Mouse (Mus musculus) spleen, adult 12 weeks (tissue): ENCODE measurements around the gene Tpst2.

Experiments
- DNase-seq: peaks from one replicate; pipeline ENCODE4 v3.0.0; 2022; ENCODE audit warnings: low spot score

The Tpst2 gene

DNA sequence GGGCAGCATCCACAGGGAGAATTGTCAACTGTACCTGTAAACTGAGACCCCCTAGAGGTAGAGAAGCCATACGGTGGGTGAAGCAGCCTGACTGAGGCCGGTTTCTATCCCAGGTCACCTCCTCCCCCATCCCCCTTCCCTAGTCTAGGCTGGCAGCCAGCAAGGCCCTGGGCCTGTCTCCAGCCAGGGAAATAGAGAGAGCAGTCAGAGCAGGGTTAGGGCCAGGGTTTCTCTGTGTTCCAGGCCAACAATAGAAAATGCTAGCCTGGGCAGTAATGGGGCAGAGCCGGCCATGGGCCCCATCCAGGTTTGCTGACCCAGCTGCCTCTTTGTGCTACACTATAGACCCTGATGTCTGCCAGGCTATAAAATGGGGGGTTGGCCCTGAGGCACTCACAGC, 21.1 kb upstream of the Tpst2 start, which contains the start of gene Crybb1:
TSS of gene Crybb1 (plus strand) at position 390 of the 400 bp plus-strand sequence.
- DNase-seq: no peak

DNA sequence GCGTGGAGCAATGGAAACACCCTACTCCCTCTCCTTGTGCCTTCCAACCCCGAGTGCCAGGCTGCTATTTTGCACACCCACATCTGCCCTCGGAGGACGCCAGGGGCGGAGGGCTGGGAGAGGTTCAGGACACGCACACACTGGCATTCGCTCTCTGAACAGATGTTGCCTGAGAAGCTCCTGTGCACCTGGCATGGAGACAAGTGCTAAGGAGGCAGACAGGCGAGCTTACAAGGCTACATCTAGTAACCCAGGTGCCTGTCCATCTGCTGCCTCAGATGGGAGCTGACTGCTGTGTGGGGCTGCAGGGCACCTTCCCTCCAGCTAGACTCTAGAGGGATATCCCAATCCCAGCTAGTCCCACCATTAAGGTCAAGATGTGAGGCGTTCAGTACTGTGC, 20.0 kb upstream of the Tpst2 start:
- DNase-seq: no peak

DNA sequence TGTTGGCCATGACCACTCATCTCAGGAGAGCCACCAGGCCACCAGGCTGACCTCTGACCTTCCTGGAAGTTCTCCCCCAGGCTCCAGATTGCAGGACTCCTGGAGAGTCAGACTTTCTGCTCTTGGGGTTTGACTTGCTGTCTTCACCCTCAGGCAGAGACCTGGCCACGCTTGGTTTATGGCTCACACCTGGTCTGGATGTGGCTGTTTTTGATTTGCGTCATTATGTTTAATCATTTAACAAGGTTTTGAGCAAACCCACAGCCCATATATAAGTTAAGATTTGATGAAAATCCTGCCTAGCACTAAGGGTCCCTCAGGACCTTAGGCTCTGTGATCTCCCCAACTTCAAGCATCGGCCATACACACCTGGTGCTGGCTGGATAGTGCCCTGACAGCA, 18.6 kb upstream of the Tpst2 start:
- DNase-seq: no peak

DNA sequence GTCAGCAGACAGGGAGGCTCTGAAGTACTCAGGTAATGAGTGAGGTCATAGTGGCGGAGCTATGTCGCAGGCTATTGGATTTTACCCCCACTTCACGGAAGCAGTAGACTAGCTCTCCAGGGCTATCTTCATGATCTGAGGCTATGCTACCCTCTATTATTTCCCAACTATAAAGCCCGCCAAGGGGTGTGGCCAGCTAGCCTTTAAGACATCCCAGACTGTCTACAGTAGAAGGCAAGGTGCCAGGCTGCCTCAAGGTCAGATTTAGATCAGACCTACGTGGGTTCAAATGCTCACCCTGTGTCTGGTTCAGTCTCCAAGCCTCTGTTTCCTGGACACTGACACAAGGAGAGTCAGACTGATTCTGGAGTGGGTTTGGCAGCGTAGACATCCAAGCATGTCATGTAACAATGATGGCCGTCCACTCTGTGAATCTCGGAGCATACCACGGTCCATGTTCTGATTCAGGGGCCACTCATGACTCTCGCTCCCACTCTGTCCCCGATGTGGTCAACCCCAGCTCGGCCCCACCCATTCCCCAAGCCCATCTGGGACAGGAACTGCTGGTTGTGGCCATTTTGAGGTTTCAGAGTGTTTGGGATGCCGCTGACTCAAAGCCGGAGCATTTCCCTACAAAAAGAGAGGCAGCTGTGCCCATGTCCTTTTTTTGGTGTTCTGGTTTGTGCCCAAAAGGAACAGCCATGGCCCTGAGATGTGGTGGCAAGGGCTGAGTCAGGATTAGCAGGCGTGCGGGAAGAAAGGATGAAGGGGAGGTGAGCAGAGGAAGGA, 16.4 kb upstream of the Tpst2 start:
- no peak for DNase-seq

DNA sequence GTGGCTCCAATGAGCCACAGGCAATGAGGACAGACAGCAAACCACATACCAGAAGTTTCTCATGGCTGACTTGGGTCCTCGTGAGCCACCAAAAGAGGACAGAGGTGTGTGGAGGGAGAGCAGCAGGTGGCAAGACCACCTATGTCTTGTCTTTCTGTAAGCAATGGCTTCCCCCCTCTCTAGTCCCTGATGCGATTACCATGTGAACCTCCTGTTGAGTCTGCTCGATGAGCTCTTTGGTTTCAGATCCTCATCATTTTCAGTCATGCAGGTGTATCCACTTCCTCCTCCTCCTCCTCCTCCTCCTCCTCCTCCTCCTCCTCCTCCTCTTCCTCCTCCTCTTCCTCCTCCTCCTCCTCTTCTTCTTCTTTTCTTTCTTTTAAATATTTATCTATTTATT, 15.7 kb upstream of the Tpst2 start:
- DNase-seq: no peak

DNA sequence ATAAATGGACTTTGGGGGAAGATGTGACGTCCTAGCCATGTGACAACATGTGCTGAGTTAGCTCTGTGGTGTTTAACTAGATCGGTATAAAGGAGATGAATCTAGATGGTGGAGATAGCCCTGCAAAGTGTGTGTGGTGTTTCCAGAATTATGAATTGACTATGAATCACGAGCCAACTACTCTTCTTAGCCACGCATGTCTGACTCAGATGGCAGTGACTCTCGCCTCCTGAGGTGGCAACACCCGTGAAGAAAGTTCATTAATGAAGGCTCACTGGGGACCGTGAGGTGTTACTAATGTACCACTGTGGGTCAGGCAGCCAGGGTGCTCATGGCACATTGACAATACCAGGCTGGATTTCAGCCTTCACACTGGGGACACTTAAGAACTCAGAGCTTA, 12.4 kb upstream of the Tpst2 start:
- no peak for DNase-seq

DNA sequence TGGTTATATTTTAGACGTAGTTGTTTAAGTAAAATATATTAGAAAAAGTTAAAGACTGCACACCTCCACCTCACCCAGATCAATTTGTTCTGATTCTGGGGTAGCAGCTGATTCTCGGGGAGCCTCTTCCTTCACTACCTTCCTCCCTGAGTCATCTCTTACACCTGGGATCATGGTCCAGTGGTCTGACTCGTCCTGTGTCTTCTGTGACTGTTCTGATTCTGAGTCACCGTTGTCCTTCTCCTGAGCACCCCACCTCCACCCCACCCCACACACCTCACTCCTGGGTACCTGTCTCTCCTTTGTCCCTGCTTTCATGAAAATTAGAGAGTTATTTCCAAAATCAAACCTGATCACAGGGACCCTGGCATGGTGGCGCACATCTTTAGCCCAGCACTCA, 11.4 kb upstream of the Tpst2 start:
- no peak for DNase-seq

DNA sequence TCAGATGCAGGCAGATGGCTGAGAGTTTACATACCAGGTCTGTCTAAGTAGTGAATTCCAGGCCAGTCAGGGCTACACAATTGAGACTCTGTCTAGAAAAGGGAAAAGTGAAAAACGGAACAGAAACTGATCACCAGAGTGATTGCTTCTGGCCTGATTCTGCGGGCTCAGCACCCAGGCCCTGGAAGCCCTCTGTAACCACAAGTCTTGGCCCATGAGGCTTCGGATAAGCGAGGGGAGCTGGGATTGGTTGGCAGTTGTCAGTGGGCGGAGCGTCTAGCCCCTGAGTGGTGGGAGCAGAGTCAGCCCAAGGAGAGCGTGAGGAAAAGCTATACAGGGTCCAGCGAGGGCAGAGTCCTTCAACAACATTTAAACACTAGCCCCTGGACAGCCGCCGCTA, 11.0 kb upstream of the Tpst2 start:
- no peak for DNase-seq

DNA sequence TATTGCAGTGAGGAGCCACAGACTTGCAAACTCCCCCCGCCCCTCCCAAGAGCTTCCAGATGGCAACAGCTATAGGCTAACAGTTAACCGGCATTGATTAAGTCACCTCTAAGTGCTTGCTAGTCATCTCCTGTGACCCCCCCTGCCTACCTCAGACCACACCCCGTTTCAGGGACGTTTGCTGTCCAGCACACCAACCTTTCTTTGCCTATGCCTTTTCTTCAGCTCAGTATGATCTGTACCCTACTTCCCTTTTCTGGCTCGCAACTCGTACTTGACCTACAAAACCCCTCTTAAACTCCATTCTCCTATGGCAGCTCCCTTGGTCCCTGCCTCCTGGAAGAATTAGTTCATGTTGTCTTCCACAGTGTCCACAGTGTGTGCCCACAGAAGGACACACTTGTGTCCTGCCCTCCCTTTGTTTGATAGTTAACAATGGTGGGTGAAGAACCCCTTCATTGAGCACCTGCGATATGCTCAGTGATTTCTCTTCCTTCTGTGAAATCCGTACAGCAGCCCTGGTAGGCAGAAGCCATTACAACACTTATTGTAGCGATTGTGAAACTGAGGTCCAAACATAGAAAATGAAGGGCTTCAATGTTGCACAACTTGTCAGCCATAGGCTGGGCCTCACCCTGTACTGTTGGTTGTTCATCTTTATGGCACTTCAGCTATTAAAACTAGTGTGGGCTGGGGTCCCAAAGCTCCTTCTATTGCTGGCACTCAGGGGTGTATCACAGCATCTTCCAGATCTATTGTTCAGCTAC, 10.3 kb upstream of the Tpst2 start:
- DNase-seq: no peak

DNA sequence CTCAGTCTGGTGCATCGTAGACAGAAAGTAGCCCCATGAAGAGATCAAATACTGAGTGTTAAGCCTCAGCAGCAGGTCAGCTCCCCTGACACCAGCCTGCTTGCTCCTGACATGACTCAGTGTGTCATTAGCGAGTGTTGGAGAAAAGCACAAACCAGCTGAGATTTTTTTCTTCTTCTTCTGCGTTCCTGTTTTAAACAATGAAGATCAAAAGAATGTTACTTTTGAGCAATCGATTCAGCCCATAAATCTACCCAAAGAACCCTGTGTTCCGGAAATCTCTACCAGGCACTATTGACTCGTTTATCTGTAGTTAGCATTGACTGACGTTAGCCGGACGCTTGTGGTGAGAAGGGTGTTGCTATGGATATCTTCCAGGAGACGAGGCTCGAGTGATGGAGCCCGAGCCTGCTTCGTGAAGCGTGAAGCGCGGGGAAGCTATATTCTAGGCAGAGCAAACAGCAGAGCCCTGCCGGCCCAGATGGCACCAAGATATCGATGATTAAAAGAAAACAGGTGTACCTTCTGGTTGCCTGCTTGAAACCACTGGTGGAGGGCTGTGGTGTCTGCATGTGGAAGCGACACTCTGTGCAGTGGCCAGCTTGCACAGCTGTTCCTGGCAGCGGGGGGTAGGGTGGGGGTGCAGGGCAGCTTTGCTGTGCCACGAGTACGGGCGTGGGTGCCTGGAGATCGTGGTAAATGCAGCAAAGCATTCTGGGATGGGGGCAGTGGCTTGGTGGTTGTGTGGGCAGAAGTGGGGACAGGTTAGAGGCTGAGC, 5.5 kb upstream of the Tpst2 start:
- DNase-seq: no peak

DNA sequence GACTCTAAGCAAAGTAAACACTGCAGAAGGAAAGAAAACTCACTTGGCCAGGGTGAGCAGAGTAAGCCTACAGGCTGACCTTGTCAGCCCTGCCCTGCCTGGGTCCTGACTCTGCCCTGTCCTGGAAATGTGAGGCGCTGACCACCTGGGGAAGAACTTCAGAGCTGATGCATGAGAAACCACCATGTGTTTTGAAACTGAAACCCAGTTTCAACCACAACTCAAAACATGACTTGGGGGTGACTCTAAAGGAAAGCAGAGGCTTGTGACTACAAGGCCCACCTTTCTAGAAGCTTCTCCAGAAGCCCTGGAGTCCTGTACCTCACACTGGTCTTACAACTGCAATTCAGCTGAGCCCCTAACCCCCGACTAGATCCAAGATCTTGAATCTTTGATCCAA, 3.6 kb upstream of the Tpst2 start:
- no peak for DNase-seq

DNA sequence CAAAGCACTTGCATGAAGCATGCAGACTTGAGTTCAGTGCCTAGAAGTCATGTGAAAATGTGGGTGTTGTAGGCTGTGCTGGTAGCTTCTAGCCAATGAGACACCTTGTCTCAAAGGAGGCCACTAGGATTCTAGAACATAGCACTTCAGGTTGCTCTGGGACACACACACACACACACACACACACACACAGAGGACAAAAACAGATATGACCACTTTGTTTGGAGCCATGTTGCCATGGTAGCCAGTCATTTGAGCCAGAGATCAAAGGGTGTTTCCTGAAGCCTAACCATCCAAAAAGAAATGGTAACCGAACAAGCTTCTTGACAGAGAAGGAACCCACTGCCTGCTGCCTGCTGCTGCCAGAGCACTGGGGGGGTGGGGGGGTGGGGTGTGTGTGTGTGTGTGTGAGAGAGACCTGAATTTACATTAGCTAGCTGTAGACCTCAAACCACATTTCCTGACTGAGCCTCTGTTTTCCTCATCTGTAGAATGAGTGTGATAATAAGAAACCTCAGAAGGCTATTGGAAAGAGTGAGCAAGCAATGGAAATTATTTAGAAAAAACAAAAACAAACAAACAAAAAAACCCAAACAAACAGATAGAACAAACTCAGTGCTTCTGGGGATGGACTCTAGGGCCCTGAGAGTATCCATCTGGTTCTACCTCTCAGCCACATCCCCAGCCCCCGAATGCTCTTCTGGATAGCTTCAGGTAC, 2.6 kb upstream of the Tpst2 start:
- DNase-seq: no peak

DNA sequence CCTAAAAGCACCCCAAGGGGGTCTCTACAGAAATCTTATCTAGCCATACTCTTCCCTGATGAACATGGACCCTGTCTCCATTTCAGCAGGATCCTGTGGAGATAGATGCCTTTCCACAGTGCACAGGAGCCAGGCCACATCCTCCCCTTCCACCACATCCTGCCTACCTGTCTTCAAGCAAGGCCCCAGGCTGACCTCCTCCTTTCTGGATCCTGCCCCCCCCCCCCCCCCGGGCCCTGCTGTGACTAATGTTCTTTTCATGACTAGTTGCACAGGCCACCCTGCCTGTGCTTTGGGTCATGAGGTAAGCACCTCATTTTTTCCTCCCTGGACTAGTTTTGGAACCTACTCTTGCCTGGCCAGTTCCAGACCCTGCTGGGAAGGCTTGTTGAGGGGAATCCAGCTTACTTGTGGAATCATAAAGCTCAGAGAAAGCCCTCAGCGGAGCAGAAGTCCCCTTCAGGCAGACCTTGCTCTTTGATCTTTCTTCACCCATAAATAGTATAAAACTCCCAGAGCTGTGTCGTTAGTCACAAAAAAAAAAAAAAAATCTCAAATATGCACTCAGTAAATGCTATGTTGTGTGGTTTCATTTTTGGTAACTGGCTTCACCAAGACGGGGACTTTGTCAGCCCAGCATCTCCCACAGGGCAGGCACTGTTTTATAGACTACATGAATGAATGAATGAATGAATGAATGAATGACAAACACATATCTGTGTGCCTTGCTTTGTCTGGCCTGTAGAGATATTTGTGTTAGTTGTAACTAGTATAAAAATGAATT, 1.3 kb upstream of the Tpst2 start:
- no peak for DNase-seq

DNA sequence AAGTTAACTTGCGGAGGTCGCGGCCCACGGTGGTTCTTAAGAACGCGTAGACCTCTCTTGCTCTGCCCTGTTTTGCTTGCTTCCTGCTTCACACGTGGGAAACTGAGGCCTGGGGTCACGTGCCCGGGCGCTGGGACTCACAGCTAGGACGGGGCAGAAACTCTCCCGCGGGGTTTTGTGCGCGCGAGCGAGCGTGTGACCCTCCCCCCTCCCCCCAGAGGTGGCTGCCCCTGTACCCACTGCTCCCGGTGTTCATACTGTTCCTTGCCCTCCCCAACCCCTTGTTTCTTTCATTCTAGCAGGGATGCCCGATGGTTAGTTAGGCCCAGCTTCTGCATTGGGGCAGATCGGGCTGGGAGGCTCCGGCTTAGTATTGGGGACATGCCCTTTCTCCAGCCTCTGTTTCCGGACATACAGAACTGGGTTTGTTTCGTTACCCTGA, 437 bp downstream of the Tpst2 start:
- no peak for DNase-seq

DNA sequence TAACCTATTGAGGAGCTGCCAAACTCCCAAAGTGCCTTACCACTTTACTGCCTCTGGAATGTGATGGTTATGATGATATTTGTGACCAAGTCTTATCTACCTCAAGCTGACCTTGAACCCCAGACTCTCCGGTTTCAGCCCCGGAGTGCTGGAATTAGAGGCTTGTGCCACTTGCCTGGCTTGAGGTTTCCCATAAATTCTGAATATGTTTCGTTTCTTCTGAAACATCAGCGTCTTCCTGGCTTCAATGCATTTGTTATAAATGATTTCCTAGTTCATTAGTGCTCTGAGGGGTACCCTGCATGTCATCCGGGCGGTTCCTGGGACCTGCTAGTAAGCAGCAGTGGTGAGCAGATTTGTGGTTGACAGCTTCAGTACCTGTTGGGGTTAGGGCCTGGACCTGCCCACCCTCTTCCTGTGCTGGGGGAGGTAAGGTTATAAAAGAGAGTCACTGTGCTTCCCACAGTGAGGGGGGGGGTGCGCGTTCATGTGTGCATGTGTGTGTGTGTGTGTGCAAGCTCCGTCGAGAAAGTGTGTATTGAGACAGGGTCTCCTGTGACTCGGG, 1.5 kb downstream of the Tpst2 start:
- DNase-seq: no peak

DNA sequence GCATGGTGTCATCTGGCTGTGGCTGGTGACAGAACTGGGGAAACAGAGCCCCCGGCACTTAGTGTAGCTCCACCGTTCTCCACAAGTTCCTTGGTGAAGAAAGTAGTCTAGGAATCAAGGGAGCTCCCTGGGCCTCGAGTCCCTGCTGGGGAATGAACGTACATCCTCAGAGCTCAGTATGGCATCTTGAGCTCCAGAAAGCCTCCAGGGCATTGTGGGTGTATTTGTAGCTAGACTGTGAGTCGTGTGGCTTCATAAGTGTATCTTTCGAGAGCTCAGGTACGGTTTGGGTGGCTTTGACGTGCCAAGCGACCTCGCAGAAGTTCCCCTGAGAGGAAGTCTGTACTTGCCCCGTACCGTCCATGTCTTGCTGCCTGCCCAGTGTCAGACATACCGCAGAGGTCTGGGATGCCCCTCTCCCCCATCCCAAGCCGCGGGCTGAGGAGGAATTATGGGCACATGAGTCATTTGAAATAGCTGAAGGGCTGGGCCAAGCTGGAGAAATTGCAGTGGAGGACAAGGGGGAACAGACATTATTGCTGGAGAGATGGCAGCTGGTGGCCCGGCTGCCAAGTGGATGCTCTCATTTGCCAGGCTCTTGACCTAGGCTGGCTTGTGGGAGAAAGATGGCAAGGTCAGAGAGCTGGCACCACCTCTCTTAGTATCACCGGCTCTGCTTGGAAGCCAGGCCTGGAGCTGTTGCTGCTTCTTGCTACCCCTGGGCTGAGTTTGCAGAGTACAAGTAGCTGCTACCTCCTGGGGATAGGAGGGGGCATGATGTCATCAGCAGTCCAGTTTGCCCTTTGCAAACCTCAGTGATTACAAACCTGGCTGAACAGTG, 2.9 kb downstream of the Tpst2 start:
- DNase-seq: no peak

DNA sequence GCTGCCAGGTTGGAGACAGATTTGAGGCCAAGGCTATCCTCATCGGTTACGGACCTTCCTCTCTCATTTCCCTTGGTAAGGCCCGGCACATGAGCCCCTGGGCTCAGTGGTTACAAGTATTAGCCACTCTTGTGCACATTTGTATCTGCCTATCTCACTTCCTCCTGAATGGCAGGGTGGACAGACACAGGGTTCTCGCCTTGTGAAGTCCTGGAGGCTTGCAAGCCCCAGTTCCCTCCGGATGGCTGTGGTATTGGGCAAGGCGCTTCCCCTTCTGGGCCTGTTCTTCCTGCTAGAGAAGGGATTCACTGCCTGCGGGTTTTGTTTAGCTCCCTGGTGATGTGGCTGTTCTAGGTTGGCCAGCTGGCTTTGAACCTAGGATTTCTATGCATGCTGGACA, 3.7 kb downstream of the Tpst2 start:
- no peak for DNase-seq

DNA sequence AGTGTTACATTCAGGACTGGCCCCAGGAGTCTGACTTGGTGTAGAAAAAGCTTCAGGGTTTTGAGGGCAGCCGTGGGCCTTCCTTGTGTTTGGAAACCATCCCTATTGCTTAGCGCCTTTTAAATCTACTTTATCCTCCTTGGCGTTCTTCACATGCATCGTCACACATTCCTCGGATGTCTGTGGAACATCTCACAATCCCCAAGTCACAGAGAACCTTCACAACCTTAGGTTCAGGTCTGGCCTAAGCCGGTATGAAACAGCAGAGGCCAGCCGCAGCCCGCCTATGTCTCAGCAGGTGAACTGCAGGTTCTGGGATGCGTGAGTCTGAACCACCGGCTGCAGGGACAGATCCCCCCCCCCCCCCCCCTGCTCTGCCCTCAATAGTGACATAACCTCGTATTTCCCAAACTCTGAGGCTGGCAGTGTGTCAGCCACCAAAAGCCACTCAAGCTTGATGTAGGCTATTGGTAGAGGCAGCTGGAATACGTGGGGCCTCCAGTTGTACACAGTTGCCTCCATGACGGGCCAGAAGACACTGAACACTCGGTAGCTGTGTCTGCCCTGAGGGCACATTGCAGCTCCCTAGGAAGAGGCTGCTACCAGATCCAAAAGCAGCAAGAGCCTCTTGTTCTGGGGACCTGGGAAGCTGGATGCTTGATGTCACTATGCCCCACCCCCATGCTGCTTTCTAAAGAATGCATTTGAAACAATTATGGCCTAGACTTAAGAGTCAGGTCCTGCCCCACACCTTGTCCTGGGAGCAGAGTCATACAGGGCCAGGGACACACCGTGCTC, 4.6 kb downstream of the Tpst2 start:
- DNase-seq: no peak

DNA sequence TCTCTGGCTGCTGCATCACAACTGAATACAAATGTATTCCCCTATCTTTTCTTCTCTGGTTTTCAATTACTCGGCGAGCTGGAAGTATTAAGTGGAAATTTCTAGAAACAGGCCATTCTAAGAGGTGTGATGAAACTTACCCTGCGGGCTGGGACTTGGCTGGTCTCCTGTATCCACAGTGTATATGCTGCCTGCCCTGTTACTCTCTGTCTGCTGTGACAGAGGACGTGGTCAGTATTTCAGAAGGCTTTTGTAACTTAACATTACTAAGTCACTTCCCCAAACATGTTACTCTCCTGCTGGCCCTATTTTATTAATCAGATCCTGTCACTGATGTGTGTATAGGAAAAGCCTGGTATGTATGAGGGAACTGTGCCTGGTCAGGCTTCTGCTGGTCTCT, 5.2 kb downstream of the Tpst2 start:
- no peak for DNase-seq
